26 mouse cellular contexts compared by ENCODE assay signal in genomic region chr11:107580786-107581185, GRCm38 (mm10).
"Had no signal": no experiment of that assay in that cellular context is flagged by ENCODE, and none has a peak within 500 bp of the region (broad histone marks: within the 10 kb centered on the region; RNA-seq: fewer than 3 reads in every experiment).

No protein-coding gene starts in this region.

- H3K27me3 ChIP-seq: embryonic facial prominence, embryonic 12.5 days; embryonic facial prominence, embryonic 13.5 days; embryonic facial prominence, embryonic 15.5 days; forebrain, embryonic 12.5 days; forebrain, embryonic 13.5 days; forebrain, embryonic 15.5 days had no signal

- H3K27ac ChIP-seq: embryonic facial prominence, embryonic 10.5 days; embryonic facial prominence, embryonic 12.5 days; embryonic facial prominence, embryonic 13.5 days; embryonic facial prominence, embryonic 15.5 days; forebrain, embryonic 10.5 days; forebrain, embryonic 12.5 days; forebrain, embryonic 13.5 days; forebrain, embryonic 15.5 days; gastrocnemius, adult 2 months; heart, adult 2 months had no signal

- DNase-seq: cerebellum, adult 2 months; cerebellum, adult 8-10 months; cerebellum, adult 9-10 months; cerebellum, adult 9-11 months; cerebellum, postnatal 10 days; cerebellum, postnatal 14 days; cerebellum, postnatal 25 days; cerebellum, postnatal 36 days; embryo, embryonic 11 days; forebrain, postnatal 0 days; gastrocnemius, adult 2 months; gastrocnemius, postnatal 10 days; gastrocnemius, postnatal 14 days; gastrocnemius, postnatal 25 days; gastrocnemius, postnatal 36 days; heart, adult 18-20 months; heart, adult 2 months had no signal

- H3K9me3 ChIP-seq: embryonic facial prominence, embryonic 10.5 days; embryonic facial prominence, embryonic 12.5 days; embryonic facial prominence, embryonic 13.5 days; embryonic facial prominence, embryonic 15.5 days; forebrain, embryonic 10.5 days; forebrain, embryonic 12.5 days; forebrain, embryonic 13.5 days; forebrain, embryonic 15.5 days had no signal

- H3K4me3 ChIP-seq: embryonic facial prominence, embryonic 10.5 days; embryonic facial prominence, embryonic 12.5 days; embryonic facial prominence, embryonic 13.5 days; embryonic facial prominence, embryonic 15.5 days; erythroblast, embryonic 14.5 days; forebrain, embryonic 10.5 days; forebrain, embryonic 12.5 days; forebrain, embryonic 13.5 days; forebrain, embryonic 15.5 days; gastrocnemius, adult 2 months; heart, adult 2 months had no signal
